Mouse (Mus musculus): ENCODE measurements around the gene Zbtb16. TPM values are rescaled to one million over a fixed set of nuclear protein-coding genes. Genes with fewer than 3 reads are reported as not detected.

The Zbtb16 gene
- total RNA-seq (2017) = 3.3 and 3.7 TPM in 2 replicates

DNA sequence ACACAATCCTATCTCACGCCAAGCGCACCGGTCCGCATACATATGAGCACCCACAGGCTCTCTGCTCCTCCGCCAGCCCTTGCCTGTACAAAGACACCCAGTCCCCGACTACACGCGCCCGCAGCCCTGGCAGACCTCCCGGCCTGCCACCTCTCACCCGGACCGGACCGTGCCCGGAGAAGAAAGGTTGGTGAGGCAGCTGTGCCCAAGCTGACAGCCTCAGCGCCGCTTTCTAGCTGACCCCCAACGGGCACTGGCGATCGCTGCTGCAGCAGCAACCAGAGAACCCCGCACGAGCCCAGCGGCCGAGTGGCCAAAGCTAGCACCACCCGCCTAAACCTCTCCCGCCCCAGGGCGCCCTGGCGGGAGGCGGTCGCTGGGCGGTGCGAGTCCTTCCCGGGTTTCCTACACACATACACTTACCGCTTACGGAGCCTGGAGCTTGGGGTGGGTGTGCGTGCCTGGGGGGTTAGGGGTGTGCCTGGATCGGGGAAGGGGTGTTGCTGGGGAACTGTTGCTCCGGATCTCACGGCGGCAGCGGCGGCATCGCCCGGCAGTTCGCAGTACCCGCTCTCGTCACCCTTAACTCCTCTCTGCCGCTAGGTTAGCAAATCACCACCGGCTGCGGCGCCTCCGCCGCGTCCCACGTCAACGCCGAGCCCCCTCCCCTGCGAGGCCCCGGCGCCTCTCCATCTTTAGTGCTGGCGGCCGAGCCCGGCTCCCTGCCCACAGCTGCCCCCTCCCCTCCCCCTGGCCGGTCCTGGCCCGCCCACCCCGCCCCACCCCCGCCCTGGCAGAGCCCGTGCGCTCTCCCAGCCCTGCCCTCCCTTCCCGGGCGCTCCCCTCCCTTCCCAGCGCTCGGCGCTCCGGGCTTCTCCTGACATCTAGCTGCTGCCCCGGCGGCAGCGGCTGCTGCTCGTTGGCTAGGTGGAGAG is at the start of gene Zbtb16:
TSS of gene Zbtb16 (minus strand) at position 592 of the 935 bp plus-strand sequence.
- peak; percentile 60 to 67 for ATAC-seq (replicated peaks in 1 of 2; ENCODE audit: insufficient read depth in 1 of 2, low FRiP score in 2 of 2, low TSS enrichment in 1 of 2, low read depth in 1 of 2, poor library complexity in 2 of 2, severe bottlenecking in 2 of 2)

DNA sequence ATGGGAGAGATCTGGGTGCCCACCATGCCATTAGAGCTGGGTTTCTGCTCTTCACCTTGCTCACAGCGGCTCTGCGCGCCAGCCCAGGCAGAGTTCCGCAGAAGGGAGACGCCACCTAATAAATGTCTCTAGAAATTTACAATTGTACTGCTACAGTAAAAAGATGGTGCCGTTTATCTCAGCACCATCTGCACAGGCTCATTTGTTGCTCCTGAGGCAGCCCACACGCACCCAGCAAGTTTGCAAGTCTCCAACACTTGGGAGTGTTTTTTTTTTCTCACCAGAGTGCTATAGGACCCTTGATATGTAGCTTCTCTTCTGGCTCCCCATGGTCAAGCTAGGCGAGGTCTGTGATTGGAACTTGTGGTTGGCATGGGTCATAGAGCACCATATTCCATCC is 36.9 kb upstream of the Zbtb16 start:
- ATAC-seq (replicated peaks in 1 of 2; ENCODE audit: insufficient read depth in 1 of 2, low FRiP score in 2 of 2, low TSS enrichment in 1 of 2, low read depth in 1 of 2, poor library complexity in 2 of 2, severe bottlenecking in 2 of 2) = no peak

DNA sequence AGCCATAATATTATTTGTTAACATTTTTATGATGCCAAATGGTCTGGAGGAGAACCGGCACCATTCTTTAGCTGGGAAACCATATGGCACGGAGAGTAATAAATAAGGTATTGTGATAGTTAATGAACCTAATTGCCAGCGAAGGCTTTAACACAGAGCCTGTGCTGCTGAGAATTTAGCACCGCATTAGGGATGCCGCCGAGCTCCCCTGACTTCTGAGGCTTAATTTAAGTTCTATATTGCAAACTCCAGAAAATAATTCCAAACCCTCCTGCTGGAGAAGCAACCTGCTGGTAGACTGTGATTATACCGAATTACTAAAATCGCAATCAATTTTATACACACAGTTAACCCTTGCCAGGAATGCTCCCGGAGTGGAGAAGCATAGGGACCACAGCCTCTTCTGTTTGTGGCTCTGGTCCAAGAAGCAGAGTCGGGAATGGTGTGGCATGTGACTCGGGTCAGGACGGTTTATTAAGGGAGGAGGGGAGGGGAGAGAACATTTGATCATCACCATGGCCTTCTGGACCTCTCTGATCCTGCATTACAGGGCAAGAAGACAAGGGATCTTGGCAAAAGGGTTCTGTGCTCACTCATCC is 30.6 kb upstream of the Zbtb16 start:
- no peak for ATAC-seq (replicated peaks in 1 of 2; ENCODE audit: insufficient read depth in 1 of 2, low FRiP score in 2 of 2, low TSS enrichment in 1 of 2, low read depth in 1 of 2, poor library complexity in 2 of 2, severe bottlenecking in 2 of 2)

DNA sequence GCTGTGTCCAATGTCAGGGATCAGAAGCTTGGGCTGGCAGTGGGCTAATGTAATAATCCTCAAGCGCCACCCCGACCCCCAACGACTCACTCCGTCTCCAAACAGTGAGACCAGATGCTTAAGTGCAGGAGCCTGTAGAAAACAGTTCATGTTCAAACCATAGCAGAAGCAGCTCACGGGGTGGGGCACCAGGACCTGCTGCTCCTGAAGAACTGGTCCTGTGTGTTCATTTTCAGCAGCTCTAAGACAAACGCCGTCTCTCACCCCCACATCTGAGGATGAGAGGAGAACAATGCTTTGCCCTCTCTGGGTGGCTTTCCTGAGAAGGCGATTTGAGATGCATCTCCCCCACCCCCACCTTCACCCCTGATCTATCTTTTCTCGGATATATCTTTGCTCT is 29.2 kb upstream of the Zbtb16 start:
- ATAC-seq (replicated peaks in 1 of 2; ENCODE audit: insufficient read depth in 1 of 2, low FRiP score in 2 of 2, low TSS enrichment in 1 of 2, low read depth in 1 of 2, poor library complexity in 2 of 2, severe bottlenecking in 2 of 2) = no peak

DNA sequence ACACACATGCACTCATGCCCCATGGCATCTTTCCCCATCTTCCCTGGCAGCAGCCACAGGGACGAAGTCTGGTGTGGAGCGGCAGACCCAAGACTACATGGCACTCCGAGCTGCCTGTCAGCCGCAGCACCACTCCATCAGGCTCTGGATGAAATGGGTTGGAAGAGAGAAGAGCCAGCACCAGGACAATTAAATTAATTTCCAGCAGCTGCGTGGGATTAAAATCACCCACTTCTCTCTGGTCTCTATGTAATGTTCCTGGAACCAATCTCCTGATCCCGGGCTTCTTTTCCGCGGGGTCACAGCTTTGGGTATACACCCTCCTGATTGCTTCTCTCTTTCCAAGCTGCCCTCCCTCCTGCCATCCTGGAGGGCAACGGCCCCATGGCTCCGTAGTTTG is 25.5 kb upstream of the Zbtb16 start:
- no peak for ATAC-seq (replicated peaks in 1 of 2; ENCODE audit: insufficient read depth in 1 of 2, low FRiP score in 2 of 2, low TSS enrichment in 1 of 2, low read depth in 1 of 2, poor library complexity in 2 of 2, severe bottlenecking in 2 of 2)

DNA sequence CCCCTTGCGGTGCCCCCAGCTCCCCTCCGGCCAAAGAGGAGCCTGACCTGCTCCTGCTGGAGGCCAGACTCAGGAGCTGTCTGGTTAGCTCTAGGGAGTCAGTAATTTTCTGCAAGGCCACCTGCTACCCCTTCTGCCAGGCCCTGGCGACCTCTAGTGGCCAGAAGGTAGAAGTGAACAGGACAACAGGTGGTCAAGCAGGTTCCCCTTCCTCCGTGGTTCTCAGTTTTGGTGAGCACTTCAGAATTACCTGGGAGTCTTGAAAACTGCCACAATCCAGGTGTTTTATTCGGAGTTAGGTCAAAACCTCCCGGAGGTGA is 24.5 kb upstream of the Zbtb16 start:
- peak; percentile 77 to 86; a peak in 3 of 4 replicates for ATAC-seq (replicated peaks in 1 of 2; ENCODE audit: insufficient read depth in 1 of 2, low FRiP score in 2 of 2, low TSS enrichment in 1 of 2, low read depth in 1 of 2, poor library complexity in 2 of 2, severe bottlenecking in 2 of 2)

DNA sequence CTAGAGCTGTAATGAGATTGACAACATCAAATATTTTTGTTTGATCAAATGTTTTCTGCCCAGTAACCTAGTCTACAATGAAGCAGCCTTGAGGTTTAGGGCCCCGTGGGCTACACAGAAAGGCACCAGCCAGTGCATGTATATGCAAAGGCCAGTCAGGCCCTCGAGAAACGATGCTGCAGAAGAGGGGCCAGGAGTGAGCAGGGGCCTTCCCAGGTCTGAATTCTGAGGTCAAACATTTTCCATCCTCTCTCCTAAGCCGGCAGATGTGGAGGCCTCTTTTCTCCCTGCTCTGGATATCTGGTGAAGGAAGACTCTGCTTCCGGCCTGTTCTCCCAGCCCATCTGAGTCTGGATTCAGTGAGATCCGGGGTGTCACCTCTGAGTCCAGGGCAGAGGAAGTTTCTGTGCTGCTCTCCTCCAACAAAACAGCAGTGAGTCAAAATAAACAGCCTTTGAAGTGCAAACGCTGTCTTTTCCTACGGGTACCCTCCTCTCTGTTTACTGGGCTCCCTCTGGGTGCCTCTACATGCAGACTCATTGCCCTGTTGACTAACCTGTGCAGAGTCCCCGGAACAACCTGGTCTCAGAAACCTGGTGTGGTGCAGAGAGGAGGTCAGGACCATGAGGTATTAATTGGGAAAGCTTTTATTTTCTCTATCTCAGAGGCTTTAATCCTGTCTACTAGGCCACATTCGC is 24.0 kb upstream of the Zbtb16 start:
- no peak for ATAC-seq (replicated peaks in 1 of 2; ENCODE audit: insufficient read depth in 1 of 2, low FRiP score in 2 of 2, low TSS enrichment in 1 of 2, low read depth in 1 of 2, poor library complexity in 2 of 2, severe bottlenecking in 2 of 2)

DNA sequence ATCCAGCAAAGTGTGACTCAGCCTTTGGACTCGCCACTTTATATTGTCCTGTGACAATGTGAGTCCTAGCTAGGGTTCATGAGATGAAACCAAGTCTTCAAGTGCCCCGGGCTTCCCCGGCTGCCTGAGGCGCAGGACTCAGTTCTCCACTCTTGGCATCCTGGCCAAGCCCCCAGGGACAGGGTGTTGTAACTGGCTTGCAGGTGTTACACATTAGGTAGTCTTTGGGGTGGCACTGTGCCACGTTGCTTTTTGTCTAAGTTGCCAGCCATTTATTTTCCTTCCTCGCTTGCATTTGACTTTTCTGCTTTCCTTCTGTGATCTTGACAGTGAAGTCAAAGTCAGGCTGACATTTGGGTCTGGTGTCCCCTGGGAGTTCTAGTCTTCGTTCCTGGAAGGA is 21.9 kb upstream of the Zbtb16 start:
- no peak for ATAC-seq (replicated peaks in 1 of 2; ENCODE audit: insufficient read depth in 1 of 2, low FRiP score in 2 of 2, low TSS enrichment in 1 of 2, low read depth in 1 of 2, poor library complexity in 2 of 2, severe bottlenecking in 2 of 2)

DNA sequence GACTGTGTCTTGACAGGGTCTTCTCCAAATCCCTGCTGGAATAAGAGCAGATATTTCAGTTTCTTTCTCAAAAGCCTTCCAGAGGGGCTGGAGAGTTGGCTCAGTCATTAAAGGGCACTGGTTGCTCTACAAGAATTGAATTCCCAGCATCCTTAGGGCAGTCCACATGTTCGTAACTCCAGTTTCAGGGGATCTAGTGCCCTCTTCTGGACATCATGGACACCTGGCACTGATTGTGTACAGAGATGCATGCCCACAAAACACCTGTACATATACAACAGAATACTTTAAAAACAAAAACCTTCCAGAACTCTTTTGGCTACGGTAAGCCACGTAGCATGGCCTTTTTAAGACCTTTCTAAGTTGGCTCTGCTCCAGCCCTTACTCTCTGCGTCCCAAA is 20.2 kb upstream of the Zbtb16 start:
- no peak for ATAC-seq (replicated peaks in 1 of 2; ENCODE audit: insufficient read depth in 1 of 2, low FRiP score in 2 of 2, low TSS enrichment in 1 of 2, low read depth in 1 of 2, poor library complexity in 2 of 2, severe bottlenecking in 2 of 2)

DNA sequence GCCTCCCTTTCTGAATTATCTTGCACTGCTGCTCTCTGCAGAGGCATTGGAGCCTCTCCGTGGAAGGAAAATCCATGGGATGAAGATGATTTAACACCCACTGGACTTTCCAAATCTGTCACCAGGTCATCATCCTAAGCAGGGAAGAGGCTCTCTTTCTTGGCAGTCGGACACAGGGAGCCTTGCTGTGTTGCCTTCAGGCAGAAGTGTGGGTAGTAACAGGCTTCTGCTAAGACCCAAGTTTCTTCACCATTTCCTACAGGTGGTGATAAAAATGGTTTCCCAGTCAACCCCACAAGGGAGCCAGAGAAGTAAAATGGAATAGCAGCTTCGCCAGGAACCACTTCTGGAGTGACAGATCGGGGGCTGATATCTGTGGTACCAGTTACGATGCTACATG is 13.5 kb upstream of the Zbtb16 start:
- no peak for ATAC-seq (replicated peaks in 1 of 2; ENCODE audit: insufficient read depth in 1 of 2, low FRiP score in 2 of 2, low TSS enrichment in 1 of 2, low read depth in 1 of 2, poor library complexity in 2 of 2, severe bottlenecking in 2 of 2)

DNA sequence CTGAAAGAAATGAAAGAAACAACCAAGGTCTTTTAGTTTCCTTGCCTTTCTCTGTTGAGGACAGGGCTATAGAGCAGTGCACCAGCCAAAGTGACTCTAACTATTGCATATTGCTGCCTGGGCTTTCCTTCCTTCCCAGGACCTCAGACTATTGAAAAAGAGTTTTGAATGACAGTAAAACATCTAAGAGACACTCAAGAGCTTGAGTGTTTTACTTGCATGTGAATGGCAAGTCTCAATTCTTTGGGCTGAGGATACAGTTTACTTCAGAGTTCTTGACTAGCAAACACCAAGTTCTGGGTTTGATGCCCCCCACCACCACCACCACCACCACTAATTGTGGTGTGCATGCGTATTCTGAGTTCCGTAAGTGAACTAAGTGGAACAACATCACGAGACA is 3.5 kb upstream of the Zbtb16 start:
- ATAC-seq (replicated peaks in 1 of 2; ENCODE audit: insufficient read depth in 1 of 2, low FRiP score in 2 of 2, low TSS enrichment in 1 of 2, low read depth in 1 of 2, poor library complexity in 2 of 2, severe bottlenecking in 2 of 2) = no peak

DNA sequence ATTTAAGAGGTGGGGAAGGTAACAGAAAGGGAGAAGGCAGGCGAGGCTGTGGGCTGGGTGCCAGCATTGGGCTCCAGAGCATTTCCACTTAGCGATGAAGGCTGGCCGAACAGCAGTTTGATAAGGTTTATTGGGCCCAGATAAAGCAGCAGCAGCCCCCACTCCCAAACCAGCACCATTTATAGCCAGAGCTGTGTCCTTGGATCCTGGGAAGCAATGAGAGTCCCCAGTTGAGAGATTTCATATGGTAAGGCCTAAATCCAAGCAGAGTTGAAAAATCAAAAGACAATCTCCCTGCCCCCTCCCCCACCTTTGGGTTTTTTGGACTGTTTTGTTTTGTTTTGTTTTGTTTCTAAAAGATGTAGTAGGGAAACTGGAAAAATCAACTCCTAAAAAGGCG is 2.3 kb upstream of the Zbtb16 start:
- no peak for ATAC-seq (replicated peaks in 1 of 2; ENCODE audit: insufficient read depth in 1 of 2, low FRiP score in 2 of 2, low TSS enrichment in 1 of 2, low read depth in 1 of 2, poor library complexity in 2 of 2, severe bottlenecking in 2 of 2)

DNA sequence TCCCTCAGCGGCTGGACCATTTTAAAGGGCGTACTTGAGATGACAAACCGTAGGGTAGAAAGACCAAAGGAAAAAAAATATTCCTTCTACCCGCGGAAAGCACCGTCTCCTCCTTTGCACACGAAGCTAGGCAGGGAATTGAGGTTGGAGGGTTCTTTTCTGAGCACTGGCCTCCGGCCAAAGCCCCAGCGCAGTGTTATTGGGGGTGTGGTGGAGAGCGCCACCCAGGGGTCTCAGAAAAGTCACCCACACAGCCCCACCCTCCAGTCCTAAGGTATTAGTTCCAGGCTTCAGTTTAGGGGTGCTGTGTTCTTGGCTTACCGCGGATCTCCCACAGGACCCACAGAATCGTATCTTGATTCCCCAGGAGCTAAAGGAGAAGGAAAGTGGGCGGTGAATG is 1.2 kb upstream of the Zbtb16 start:
- no peak for ATAC-seq (replicated peaks in 1 of 2; ENCODE audit: insufficient read depth in 1 of 2, low FRiP score in 2 of 2, low TSS enrichment in 1 of 2, low read depth in 1 of 2, poor library complexity in 2 of 2, severe bottlenecking in 2 of 2)

DNA sequence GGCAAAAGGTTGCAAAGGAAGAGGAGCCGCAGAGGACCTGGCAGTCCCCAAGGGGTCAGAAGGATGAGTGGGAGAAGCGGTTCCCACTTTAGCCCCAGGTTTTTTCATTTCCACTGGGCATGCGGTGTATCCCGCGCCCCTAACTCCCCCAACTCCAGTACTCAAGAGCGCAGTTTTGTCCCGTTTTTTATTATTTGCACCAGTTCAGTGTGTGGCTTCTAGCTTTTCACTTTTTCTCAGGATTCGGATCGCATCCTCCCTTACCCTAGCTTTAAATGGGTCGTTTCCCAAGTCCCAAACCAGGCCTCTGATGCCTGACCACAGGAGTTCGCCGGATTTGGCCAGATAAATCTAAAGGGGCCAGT is 526 bp upstream of the Zbtb16 start:
- ATAC-seq (replicated peaks in 1 of 2; ENCODE audit: insufficient read depth in 1 of 2, low FRiP score in 2 of 2, low TSS enrichment in 1 of 2, low read depth in 1 of 2, poor library complexity in 2 of 2, severe bottlenecking in 2 of 2) = no peak

DNA sequence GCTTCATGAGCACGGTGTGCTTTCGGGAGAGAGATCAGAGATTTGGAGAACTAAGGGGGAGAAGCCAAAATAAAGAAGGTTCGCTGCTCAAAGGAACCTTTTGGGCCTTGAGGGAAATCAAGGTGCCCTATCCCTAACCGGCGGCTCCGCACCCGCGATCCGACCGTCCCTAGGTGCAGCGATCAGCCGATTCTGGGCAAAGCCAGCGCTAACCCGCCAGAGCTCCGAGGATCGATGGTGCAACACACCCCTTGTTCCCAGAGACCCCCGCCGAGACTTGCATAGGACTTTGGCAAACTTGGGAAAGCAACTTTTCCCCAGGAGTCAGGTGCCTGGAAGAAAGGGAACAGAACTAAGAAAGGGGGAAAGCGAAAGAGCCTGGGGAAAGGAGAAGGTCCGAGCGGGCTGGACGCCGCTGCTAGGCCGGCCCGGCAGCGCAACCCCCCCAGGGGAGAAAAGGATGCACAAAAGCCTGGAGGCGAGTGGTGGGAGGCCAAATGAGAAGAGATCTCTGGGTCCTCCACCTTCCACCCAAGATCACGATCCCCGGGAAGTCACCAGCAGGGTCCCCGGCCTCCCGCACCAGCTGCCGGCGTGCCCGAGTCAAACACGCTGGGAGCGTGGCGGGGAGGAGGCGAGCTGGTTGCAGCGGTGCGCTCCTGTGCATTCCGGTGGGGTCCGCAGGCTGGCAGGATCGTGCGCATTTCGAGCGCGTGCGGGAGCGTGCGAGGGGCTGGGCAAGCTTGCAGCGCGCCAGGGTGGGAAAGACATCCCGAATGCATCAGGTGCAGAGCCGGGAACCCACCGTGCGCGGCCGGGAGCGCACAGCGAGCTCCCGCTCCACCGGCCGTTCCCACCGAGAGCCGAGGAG is 1.2 kb downstream of the Zbtb16 start:
- no peak for ATAC-seq (replicated peaks in 1 of 2; ENCODE audit: insufficient read depth in 1 of 2, low FRiP score in 2 of 2, low TSS enrichment in 1 of 2, low read depth in 1 of 2, poor library complexity in 2 of 2, severe bottlenecking in 2 of 2)

DNA sequence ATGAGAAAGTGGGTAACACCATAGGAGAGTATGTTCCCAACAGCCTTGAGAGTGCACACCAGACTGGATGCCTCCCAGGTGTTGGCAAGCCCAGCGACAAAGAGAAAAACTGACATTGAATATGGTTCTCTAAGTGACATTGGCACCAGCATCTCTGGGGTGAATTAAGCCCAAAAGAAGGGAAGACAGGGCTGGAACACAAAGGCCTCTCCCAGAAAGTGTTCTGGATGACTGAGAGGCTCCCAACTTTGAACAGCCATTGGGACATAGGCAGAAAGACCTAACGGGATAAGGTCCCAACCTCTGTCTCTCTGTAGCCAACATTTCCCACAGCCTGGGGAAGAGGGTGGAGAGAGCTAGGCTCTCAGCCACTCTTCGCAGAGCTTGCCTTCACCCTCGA is 2.0 kb downstream of the Zbtb16 start:
- no peak for ATAC-seq (replicated peaks in 1 of 2; ENCODE audit: insufficient read depth in 1 of 2, low FRiP score in 2 of 2, low TSS enrichment in 1 of 2, low read depth in 1 of 2, poor library complexity in 2 of 2, severe bottlenecking in 2 of 2)

DNA sequence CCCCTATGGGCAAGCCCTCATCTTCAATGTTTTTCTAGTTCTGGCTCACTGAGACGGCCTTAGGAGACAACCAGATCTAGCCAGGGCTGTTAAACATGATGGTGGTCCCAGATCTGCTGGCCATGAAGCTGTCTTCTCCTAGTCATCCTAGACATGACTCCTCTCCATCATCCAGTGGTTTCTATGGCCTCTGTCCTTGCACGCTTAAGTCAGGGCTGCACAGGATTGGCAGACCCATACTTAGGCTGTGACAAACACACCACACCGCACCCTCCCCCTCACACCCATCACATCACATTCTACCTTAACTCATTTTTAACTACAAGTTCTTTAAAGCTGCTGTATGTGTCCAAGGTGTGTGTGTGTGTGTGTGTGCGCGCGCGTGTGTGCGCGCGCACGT is 2.5 kb downstream of the Zbtb16 start:
- no peak for ATAC-seq (replicated peaks in 1 of 2; ENCODE audit: insufficient read depth in 1 of 2, low FRiP score in 2 of 2, low TSS enrichment in 1 of 2, low read depth in 1 of 2, poor library complexity in 2 of 2, severe bottlenecking in 2 of 2)
